Mouse (Mus musculus) embryo, embryonic 9.5 days (tissue): Measurements from ENCODE around the gene Ccdc59.

ENCODE experiments used
- DNase-seq: peaks from one replicate; pipeline ENCODE4 v3.0.0-alpha.2; 2017; ENCODE audit errors: extremely low spot score

Gene Ccdc59

DNA sequence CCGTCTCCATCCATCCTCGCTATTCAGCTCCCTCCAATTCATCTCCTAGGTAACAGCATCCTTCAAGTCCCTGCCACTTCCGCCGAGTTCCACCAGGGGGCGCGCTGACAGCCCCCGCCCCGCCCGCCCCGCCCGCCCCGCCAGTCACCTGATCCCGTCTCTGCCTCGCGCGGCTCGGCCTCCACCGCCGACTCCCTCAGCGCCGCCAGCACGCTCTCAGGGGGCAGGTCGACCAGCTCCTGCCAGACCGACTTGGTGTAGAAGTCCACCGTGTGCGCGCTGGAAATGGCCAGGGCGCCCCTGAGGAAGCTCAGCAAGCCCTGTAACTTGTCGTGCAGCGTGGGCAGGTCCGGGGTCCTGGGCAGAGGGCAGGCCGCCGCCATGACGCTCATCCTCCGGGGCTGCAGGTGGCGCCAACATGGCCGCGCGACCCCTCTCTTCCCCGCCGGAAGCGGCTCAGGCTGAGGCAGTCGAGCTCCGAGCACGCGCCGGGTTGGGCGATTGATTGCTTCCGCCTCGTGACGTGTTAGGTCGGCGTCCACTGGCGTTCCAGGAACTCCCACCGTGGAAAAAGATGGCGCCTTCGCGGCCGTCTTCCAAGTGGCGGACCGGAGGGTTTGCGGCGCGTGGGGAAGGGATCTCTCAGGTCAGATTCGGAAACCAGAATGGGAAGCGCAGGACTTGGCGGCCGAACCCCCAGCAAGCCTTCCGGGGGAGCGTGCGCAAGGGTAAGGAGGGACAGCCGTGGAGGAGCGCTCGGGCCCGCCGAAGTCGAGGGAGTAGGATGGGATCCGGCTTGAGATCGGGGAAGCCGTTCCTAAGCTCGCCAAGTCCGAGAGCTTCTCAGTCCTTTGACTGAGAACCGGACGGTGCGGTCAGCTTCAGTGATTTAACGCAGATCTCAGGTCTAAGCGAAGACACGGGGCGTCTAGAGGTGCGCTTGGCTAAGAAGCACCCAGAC lies at the start of gene Ccdc59, which contains the start of gene Mettl25:
TSS of gene Ccdc59 (plus strand) at position 140 of the 961 bp plus-strand sequence.
TSS of gene Mettl25 (minus strand) at position 453 of the 961 bp plus-strand sequence.
- DNase-seq = peak; percentile 96

GRCm38 (mm10) chr10:105793776-105794552 lies 46.9 kb upstream of the Ccdc59 start:
- DNase-seq = no peak

- no peak for DNase-seq
These were observed 43.5 kb upstream of the Ccdc59 start for GRCm38 (mm10) chr10:105797250-105797924.

DNA sequence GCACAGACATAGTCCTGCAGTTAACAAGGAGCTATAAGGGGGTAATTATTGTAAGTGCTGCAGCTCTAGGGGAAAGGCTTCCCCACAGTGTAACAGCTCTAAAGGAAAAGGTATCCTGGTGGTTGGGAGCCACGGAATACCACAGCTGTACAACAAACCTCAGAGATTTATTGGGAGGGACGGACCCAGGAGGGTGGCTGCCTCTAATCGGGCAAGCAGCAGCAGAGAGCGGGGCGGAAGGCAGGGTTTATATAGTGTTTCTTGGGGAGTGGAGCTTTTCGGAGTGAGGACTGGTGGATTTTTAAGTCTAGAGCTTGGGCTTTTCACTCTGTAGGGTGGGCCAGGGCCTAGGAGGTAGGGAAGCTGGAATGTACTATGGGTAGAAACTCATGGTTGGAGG lies 39.7 kb upstream of the Ccdc59 start:
- no peak for DNase-seq

DNA sequence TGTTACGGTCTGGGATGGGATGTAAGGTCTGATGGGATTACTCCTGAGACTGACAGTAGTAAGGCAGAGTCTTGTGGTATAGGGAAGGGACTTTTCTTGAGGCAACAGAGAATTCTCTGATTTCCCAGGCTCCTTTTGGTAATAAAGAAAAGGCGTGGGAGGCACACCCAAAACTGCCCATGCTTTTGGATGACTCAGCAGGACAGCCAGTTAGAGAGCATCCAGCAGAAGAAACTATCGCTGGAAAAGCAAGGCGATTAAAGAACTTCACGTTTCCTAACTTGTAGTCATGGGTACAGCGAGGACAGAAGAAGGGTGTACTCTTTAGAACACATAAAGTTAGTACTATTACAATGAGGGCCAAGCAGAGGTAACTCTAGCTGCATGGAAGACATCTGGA lies 38.7 kb upstream of the Ccdc59 start:
- no peak for DNase-seq

DNA sequence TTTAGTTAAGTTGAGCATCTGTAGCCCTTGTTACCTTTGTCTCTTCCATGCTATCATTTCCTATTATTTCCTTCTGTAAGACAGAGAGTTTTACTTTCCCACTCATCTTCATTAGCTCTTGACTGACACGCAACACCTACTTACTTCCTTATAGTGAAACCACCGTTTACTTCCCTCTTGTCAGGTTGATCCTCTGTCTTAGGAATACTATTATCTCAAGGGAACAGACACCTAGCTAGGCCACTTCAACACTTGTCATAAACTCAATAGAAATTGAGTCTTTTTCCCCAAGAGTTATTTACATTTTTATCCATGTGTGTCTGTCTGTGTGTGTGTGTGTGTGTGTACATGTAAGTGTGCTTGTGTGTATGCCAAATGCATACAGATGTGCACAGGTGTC lies 37.4 kb upstream of the Ccdc59 start:
- no peak for DNase-seq

GRCm38 (mm10) chr10:105806259-105807010 lies 34.4 kb upstream of the Ccdc59 start:
- no peak for DNase-seq

- peak; percentile 39 for DNase-seq
These were observed 6.1 kb upstream of the Ccdc59 start for GRCm38 (mm10) chr10:105834627-105835228.

DNA sequence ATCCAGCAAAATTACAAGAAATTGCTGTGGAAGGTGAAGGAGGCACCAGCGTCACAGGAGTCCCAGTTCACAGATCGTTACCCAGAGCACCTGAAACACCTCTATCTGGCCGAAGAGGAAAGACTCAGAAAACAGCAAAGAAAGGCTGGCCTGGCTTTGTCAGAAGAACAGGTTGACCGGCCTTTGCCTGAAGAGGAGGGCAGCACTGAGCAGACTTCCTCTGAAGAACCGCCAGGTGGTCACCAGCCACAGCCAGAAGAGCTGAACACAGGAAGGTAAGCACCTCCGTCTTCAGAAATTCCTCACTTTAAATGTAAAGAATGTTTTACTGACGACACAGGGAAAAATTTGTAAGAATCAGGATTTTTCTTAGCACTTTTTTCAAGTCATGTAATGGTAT lies 1.7 kb downstream of the Ccdc59 start:
- DNase-seq = no peak

GRCm38 (mm10) chr10:105850286-105850685 lies 9.4 kb downstream of the Ccdc59 start:
- no peak for DNase-seq

GRCm38 (mm10) chr10:105851136-105851535 lies 10.3 kb downstream of the Ccdc59 start:
- DNase-seq = no peak

GRCm38 (mm10) chr10:105867312-105867711 lies 26.4 kb downstream of the Ccdc59 start:
- DNase-seq = no peak
